Mouse (Mus musculus) heart, adult 10 weeks (tissue): Measurements from ENCODE around the gene Klhdc10. TPM values are rescaled to one million over a fixed set of nuclear protein-coding genes. Genes with fewer than 3 reads are reported as not detected.

Experiments
- polyA plus RNA-seq: library from polyadenylated mRNA; stranded (reverse); fragments of 350-450 nt; fragmentation: Illumina TruSeq; extraction: RNeasy Lipid Tissue Mini Kit (QIAGEN cat#74804); gene quantifications from one replicate; pipeline ENCODE4 v1.2.3, GENCODE M21; 2014; ENCODE audit warnings: low read depth, low replicate concordance

The Klhdc10 gene
- 28.4 TPM for polyA plus RNA-seq

DNA sequence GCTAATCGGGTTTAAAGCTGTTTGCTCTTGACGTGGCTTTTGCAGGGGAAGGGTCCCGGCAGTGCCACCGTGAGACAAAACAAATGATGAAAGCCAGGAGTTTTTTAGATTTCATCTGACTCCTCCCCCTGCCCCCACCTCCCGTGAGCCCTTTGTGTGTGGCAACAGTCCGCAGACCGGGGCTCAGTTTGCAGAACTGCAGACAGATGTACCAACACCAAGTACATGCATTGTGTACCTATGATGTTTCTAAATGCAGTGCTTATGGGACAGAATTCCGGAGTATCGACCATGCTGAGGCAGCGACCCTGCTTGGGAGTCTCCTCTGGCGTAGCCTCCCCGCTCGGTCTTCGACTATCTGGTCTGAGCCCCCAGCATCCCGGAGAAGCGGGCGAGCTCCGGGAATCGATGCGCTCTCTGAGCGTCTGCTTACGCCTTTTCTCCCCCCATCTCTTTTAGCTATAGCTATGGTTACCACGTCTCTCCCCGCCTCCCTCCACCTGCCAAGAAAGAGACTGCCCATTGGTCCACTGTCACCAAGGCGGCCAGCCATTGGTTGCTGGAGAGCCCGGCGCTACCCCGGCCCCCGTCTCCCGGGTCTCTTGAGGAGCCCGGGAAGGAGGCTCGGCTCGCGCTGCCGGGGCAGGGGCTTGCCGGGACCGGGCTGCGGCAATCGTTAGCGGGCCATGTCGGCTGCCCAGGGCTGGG is at the start of gene Klhdc10:
TSS of gene Klhdc10 (plus strand) at position 561 of the 708 bp plus-strand sequence.

DNA sequence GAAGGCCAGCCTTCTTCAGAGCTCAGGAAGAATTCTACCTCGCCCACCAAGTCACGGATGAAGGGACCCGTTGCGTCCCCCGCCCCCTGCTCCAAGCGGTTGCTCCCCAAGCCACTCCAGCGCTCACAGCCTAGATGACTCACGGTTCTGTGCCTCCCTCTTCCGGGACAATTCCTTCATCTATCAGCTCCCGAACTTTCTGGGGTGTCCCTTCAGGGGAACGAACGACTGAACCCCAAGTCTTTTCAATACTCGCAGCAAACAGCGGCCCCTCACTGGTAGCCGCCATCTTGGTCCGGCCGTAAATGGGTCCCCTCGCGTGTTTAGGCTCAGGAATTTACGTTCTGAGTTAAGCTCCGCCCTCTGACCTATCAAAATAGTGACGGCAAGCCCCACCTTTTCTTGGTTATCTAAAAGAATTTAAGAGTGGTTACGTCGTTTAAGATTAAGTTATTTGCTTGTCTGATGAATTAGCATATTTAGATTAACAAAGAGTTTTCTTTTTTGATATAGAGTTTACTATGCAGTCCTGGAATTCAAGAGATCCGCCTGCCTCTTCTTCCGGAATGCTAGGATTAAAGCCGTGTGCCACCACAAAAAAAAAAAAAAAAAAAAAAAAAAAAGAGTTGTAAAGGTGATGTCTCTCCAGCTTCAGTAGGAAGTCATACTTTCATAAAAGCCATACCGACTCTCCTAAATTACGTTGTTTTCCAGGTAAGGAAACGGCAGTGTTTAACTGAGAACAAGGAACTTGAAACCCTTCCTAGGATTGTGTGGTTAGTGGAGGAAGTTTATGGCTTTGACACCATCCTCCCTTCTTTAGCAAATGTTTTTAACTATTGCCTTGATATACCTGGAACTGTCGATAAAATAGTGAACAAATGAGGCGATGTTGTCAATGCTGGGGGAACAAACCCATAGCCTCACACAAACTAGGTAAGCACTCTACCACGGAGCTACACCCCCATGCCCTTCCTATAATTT is 10.7 kb upstream of the Klhdc10 start, which contains the start of gene Zc3hc1:
TSS of gene Zc3hc1 (minus strand) at position 315 of the 984 bp plus-strand sequence.

Other genes starting within 250 kb of the Klhdc10 start
- gene Ube2h, start 97.3 kb upstream of the Klhdc10 start, polyA plus RNA-seq, result 41.3 TPM
- 17.4 TPM for gene Zc3hc1, start 10.8 kb upstream of the Klhdc10 start, polyA plus RNA-seq
- 13.7 TPM for gene Tmem209, start 107.9 kb downstream of the Klhdc10 start, polyA plus RNA-seq
- not detected for gene Ssmem1, start 108.0 kb downstream of the Klhdc10 start, polyA plus RNA-seq
- not detected for gene Cpa2, start 139.7 kb downstream of the Klhdc10 start, polyA plus RNA-seq
- not detected for gene Cpa4, start 166.5 kb downstream of the Klhdc10 start, polyA plus RNA-seq
- gene Cpa5, start 209.1 kb downstream of the Klhdc10 start, polyA plus RNA-seq, result not detected
- not detected for gene Cpa1, start 237.3 kb downstream of the Klhdc10 start, polyA plus RNA-seq